Mouse (Mus musculus): ENCODE data around the gene Rhoa. TPM values are rescaled to one million over a fixed set of nuclear protein-coding genes. Genes with fewer than 3 reads are reported as not detected.
"Not testable (repeated sequence)": the region's sequence is repeated elsewhere in the genome, so short reads cannot be mapped to it uniquely, and the experiment has no call there.

Gene Rhoa
- total RNA-seq, 1 experiment, result 125 TPM

DNA sequence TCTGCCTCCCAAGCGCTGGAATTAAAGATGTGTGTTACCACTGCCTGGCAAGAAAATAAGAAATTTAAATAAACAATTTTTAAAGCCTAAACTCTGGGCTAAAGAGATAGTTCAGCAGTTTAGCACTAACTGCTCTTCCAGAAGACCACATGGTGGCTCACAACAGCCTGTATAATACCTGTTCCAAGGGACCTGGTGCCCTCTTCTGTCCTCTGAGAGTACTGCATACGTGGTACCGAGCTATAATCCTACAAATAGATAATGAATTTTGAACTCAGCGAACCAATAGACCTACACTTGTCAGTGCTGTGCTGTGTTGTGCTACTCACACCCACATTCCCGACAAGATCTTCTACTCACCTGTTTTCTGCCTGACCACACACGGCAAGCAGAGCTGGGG lies 21.5 kb upstream of the Rhoa start:
- Histone ChIP-seq H3K27ac (ENCODE audit: insufficient read depth, low read depth, low read length, poor library complexity, severe bottlenecking) (no peak overlapping the region), H3K9me3 (ENCODE audit: control insufficient read depth, insufficient read depth, low read depth, low read length) (no peaks in the 10 kb centered on the region), H3K4me1 (ENCODE audit: control insufficient read depth in 2 of 2, insufficient read depth in 2 of 2, low read length in 2 of 2, poor library complexity in 1 of 2) (no peaks in the 10 kb centered on the region), H3K36me3 (ENCODE audit: control insufficient read depth, insufficient read depth, low read length, poor library complexity, severe bottlenecking) (no peaks in the 10 kb centered on the region), H3K4me3 (ENCODE audit: insufficient read depth in 1 of 2, low read depth in 1 of 2, low read length in 2 of 2, poor library complexity in 1 of 2, severe bottlenecking in 1 of 2) (no peak overlapping the region), H3K9ac (ENCODE audit: insufficient read depth, low read depth, low read length, poor library complexity, severe bottlenecking) (no peak overlapping the region)
- TF ChIP-seq CHD2 (IDR thresholded peaks at IDR 0.05; ENCODE audit: low read depth, low read length) (no peak), ZC3H11A (IDR thresholded peaks at IDR 0.05; ENCODE audit: borderline replicate concordance, low read depth, low read length) (peak; percentile 62; the same call in 1 of the 2 replicates)
- in situ Hi-C loops (cut with MboI; ENCODE audit: low sequenced_read_pairs in 2 of 2, unreplicated experiment in 2 of 2), result no loop called here
- no peak for DNase-seq (ENCODE audit: low read depth, low spot score)

DNA sequence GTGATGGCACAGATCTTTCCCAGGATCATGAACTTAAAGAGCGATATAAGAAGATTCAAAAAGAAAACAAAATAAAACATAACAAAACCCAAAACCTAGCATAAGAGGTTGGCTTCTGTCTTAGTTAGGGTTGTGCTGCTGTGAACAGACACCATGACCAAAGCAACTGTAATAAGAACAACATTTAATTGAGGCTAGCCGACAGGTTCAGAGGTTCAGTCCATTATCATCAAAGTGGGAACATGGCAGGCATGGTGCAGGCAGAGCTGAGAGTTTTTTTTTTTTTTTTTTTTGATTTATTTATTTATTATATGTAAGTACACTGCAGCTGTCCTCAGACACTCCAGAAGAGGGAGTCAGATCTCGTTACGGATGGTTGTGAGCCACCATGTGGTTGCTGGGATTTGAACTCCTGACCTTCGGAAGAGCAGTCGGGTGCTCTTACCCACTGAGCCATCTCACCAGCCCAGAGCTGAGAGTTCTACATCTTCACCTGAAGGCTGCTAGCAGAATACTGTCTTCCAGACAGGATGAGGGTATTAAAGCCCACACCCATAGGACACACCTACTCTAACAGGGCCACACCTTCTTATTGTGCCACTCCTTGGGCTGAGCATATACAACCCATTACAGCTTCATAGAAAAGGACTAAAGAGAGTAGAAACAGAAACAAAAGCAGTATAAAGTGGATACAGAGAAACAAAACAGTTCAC lies 18.2 kb upstream of the Rhoa start:
- H3K27ac ChIP-seq (ENCODE audit: insufficient read depth, low read depth, low read length, poor library complexity, severe bottlenecking); H3K4me3 ChIP-seq (ENCODE audit: insufficient read depth in 1 of 2, low read depth in 1 of 2, low read length in 2 of 2, poor library complexity in 1 of 2, severe bottlenecking in 1 of 2); in situ Hi-C loops (cut with MboI; ENCODE audit: low sequenced_read_pairs in 2 of 2, unreplicated experiment in 2 of 2); DNase-seq (ENCODE audit: low read depth, low spot score); H3K4me1 ChIP-seq (ENCODE audit: control insufficient read depth in 2 of 2, insufficient read depth in 2 of 2, low read length in 2 of 2, poor library complexity in 1 of 2); H3K9ac ChIP-seq (ENCODE audit: insufficient read depth, low read depth, low read length, poor library complexity, severe bottlenecking); H3K36me3 ChIP-seq (ENCODE audit: control insufficient read depth, insufficient read depth, low read length, poor library complexity, severe bottlenecking); H3K9me3 ChIP-seq (ENCODE audit: control insufficient read depth, insufficient read depth, low read depth, low read length): not testable (repeated sequence)

- no peak overlapping the region; the same call in 1 of the 2 replicates for H3K9ac ChIP-seq (ENCODE audit: insufficient read depth, low read depth, low read length, poor library complexity, severe bottlenecking)
- no peaks in the 10 kb centered on the region for H3K9me3 ChIP-seq (ENCODE audit: control insufficient read depth, insufficient read depth, low read depth, low read length)
- H3K4me3 ChIP-seq (ENCODE audit: insufficient read depth in 1 of 2, low read depth in 1 of 2, low read length in 2 of 2, poor library complexity in 1 of 2, severe bottlenecking in 1 of 2), result peak overlapping the region in 1 of 2 experiments; percentile 74; a peak in 2 of 4 replicates
- in situ Hi-C loops (cut with MboI; ENCODE audit: low sequenced_read_pairs in 2 of 2, unreplicated experiment in 2 of 2), result no loop called here
- H3K36me3 ChIP-seq (ENCODE audit: control insufficient read depth, insufficient read depth, low read length, poor library complexity, severe bottlenecking), result no peaks in the 10 kb centered on the region
- H3K27ac ChIP-seq (ENCODE audit: insufficient read depth, low read depth, low read length, poor library complexity, severe bottlenecking), result no peak overlapping the region
- peaks cover 0 to 3% of the 10 kb centered on the region in 2 experiments; a peak in 1 of 4 replicates for H3K4me1 ChIP-seq (ENCODE audit: control insufficient read depth in 2 of 2, insufficient read depth in 2 of 2, low read length in 2 of 2, poor library complexity in 1 of 2)
- TF ChIP-seq ZNF384 (IDR thresholded peaks at IDR 0.05; ENCODE audit: low read depth, low read length), result peak; percentile 64; the same call in 1 of the 2 replicates
- no peak for TF ChIP-seq MAFK (IDR thresholded peaks at IDR 0.05; ENCODE audit: insufficient read depth, low read depth, low read length)
- no peak for DNase-seq (ENCODE audit: low read depth, low spot score)
Observed at GRCm38 (mm10) chr9:108289347-108289746, 16.6 kb upstream of the Rhoa start.

- in situ Hi-C loops (cut with MboI; ENCODE audit: low sequenced_read_pairs in 2 of 2, unreplicated experiment in 2 of 2), result no loop called here
- no peaks in the 10 kb centered on the region for H3K36me3 ChIP-seq (ENCODE audit: control insufficient read depth, insufficient read depth, low read length, poor library complexity, severe bottlenecking)
- peak within 1 kb of the TSS; percentile 47; the same call in 1 of the 2 replicates for H3K27ac ChIP-seq (ENCODE audit: insufficient read depth, low read depth, low read length, poor library complexity, severe bottlenecking)
- peak within 1 kb of the TSS; percentile 74 to 80 for H3K4me3 ChIP-seq (ENCODE audit: insufficient read depth in 1 of 2, low read depth in 1 of 2, low read length in 2 of 2, poor library complexity in 1 of 2, severe bottlenecking in 1 of 2)
- DNase-seq (ENCODE audit: low read depth, low spot score), result peak; percentile 94
- no peaks in the 10 kb centered on the region for H3K9me3 ChIP-seq (ENCODE audit: control insufficient read depth, insufficient read depth, low read depth, low read length)
- H3K4me1 ChIP-seq (ENCODE audit: control insufficient read depth in 2 of 2, insufficient read depth in 2 of 2, low read length in 2 of 2, poor library complexity in 1 of 2), result peaks cover 0 to 3% of the 10 kb centered on the region in 2 experiments; a peak in 1 of 4 replicates
- TF ChIP-seq HCFC1 (IDR thresholded peaks at IDR 0.05; ENCODE audit: borderline replicate concordance, insufficient read depth, low read length) (peak; percentile 95), CHD2 (IDR thresholded peaks at IDR 0.05; ENCODE audit: low read depth, low read length) (peak; percentile 74; the same call in 1 of the 2 replicates), ZC3H11A (IDR thresholded peaks at IDR 0.05; ENCODE audit: borderline replicate concordance, low read depth, low read length) (no peak), MAFK (IDR thresholded peaks at IDR 0.05; ENCODE audit: insufficient read depth, low read depth, low read length) (no peak)
- H3K9ac ChIP-seq (ENCODE audit: insufficient read depth, low read depth, low read length, poor library complexity, severe bottlenecking), result peak within 1 kb of the TSS; percentile 79
Observed at GRCm38 (mm10) chr9:108290016-108290750, 15.7 kb upstream of the Rhoa start, which contains the start of gene Nicn1. TSS of gene Nicn1 (plus strand) at chr9:108290429.

DNA sequence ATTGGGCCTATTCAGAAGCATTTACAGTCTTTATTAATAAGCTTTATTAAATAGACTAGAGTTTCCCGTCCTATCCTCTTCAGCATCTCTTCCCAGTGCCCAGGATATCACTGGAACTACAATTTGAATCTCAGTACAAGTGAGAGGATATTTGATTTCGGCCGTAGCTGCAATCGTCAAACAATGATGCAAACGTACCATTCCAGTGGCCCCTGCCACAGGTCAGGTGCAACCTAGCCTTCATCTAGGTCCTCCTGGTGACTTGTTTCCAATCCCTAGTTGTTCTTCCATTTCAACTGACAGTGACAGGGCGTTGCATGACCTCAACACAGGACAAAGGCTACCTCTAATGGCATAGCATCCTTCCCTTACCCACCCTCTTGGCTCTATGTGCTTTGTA lies 15.2 kb upstream of the Rhoa start:
- H3K27ac ChIP-seq (ENCODE audit: insufficient read depth, low read depth, low read length, poor library complexity, severe bottlenecking), result no peak overlapping the region

More for the DNA sequence above, 15.2 kb upstream of the Rhoa start:
- Histone ChIP-seq H3K9ac (ENCODE audit: insufficient read depth, low read depth, low read length, poor library complexity, severe bottlenecking) (peak overlapping the region; percentile 51; the same call in 1 of the 2 replicates), H3K9me3 (ENCODE audit: control insufficient read depth, insufficient read depth, low read depth, low read length) (no peaks in the 10 kb centered on the region), H3K36me3 (ENCODE audit: control insufficient read depth, insufficient read depth, low read length, poor library complexity, severe bottlenecking) (no peaks in the 10 kb centered on the region), H3K4me3 (ENCODE audit: insufficient read depth in 1 of 2, low read depth in 1 of 2, low read length in 2 of 2, poor library complexity in 1 of 2, severe bottlenecking in 1 of 2) (peak overlapping the region; percentile 74 to 80), H3K4me1 (ENCODE audit: control insufficient read depth in 2 of 2, insufficient read depth in 2 of 2, low read length in 2 of 2, poor library complexity in 1 of 2) (peaks cover 0 to 4% of the 10 kb centered on the region in 2 experiments; a peak in 1 of 4 replicates)
- TF ChIP-seq MAFK (IDR thresholded peaks at IDR 0.05; ENCODE audit: insufficient read depth, low read depth, low read length) (no peak), HCFC1 (IDR thresholded peaks at IDR 0.05; ENCODE audit: borderline replicate concordance, insufficient read depth, low read length) (no peak), ZC3H11A (IDR thresholded peaks at IDR 0.05; ENCODE audit: borderline replicate concordance, low read depth, low read length) (no peak), CHD2 (IDR thresholded peaks at IDR 0.05; ENCODE audit: low read depth, low read length) (no peak), ZNF384 (IDR thresholded peaks at IDR 0.05; ENCODE audit: low read depth, low read length) (no peak)
- DNase-seq (ENCODE audit: low read depth, low spot score), result no peak
- in situ Hi-C loops (cut with MboI; ENCODE audit: low sequenced_read_pairs in 2 of 2, unreplicated experiment in 2 of 2), result no loop called here

Data from ES-E14 (cell line).